Mouse (Mus musculus) cerebellum, postnatal 25 days (tissue): Measurements from ENCODE around the gene Acadl.

Experiments
- DNase-seq, 2 experiments: peaks; one replicate each; pipeline ENCODE4 v3.0.0; 2021; ENCODE audit warnings: mixed read lengths in 2 of 2

Acadl gene

GRCm38 (mm10) chr1:66862712-66863511 lies at the start of gene Acadl:
TSS of gene Acadl (minus strand) at chr1:66863277.
- DNase-seq = peak; percentile 63 to 74

GRCm38 (mm10) chr1:66912305-66912704 lies 49.2 kb upstream of the Acadl start:
- DNase-seq = no peak

GRCm38 (mm10) chr1:66902566-66902965 lies 39.5 kb upstream of the Acadl start:
- no peak for DNase-seq

GRCm38 (mm10) chr1:66900946-66901345 lies 37.9 kb upstream of the Acadl start:
- DNase-seq = no peak

- no peak for DNase-seq
These were observed 35.2 kb upstream of the Acadl start for GRCm38 (mm10) chr1:66898261-66898660.

GRCm38 (mm10) chr1:66896556-66896955 lies 33.5 kb upstream of the Acadl start:
- DNase-seq = no peak

- DNase-seq = no peak
These were observed 33.0 kb upstream of the Acadl start for GRCm38 (mm10) chr1:66896125-66896524.

- DNase-seq = peak; percentile 15 to 37
These were observed 32.7 kb upstream of the Acadl start for GRCm38 (mm10) chr1:66895837-66896118.

GRCm38 (mm10) chr1:66895093-66895836 lies 32.2 kb upstream of the Acadl start:
- no peak for DNase-seq

- DNase-seq = no peak
These were observed 24.1 kb upstream of the Acadl start for GRCm38 (mm10) chr1:66887175-66887574.

GRCm38 (mm10) chr1:66880217-66880616 lies 17.1 kb upstream of the Acadl start:
- no peak for DNase-seq

GRCm38 (mm10) chr1:66874740-66875139 lies 11.7 kb upstream of the Acadl start:
- DNase-seq = no peak

- no peak for DNase-seq
These were observed 8.5 kb upstream of the Acadl start for GRCm38 (mm10) chr1:66871591-66871990.

- DNase-seq = no peak
These were observed 2.6 kb upstream of the Acadl start for GRCm38 (mm10) chr1:66865633-66866032.

GRCm38 (mm10) chr1:66863741-66864495 lies 841 bp upstream of the Acadl start:
- no peak for DNase-seq

- DNase-seq = no peak
These were observed 1.1 kb downstream of the Acadl start for GRCm38 (mm10) chr1:66861764-66862672.

- no peak for DNase-seq
These were observed 15.6 kb downstream of the Acadl start for GRCm38 (mm10) chr1:66847506-66847905.

- no peak for DNase-seq
These were observed 17.3 kb downstream of the Acadl start for GRCm38 (mm10) chr1:66845690-66846318.

- no peak for DNase-seq
These were observed 21.1 kb downstream of the Acadl start for GRCm38 (mm10) chr1:66841938-66842337.

- DNase-seq = no peak
These were observed 21.6 kb downstream of the Acadl start for GRCm38 (mm10) chr1:66841510-66841909.

GRCm38 (mm10) chr1:66839755-66840438 lies 23.2 kb downstream of the Acadl start:
- DNase-seq = no peak
